Mouse (Mus musculus): ENCODE measurements around the gene Lmbrd1. TPM values are rescaled to one million over a fixed set of nuclear protein-coding genes. Genes with fewer than 3 reads are reported as not detected.

The Lmbrd1 gene
- polyA plus RNA-seq, 1 experiment from 2014 or later = 14.5 TPM

DNA sequence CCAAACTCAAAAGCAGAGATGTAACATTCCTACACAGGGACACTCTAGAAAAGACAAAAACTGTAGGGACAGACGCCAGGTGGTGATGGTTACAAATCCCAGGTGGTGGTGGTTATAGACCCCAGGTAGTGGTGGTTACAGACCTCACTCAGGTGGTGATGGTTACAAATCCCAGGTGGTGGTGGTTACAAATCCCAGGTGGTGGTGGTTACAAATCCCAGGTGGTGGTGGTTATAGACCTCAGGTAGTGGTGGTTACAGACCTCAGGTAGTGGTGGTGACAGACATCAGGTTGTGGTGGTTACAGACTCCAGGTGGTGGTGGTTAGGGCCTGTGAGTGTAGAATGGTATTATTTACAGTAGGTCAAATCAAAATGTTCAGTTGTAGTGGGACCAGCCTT, 5.5 kb downstream of the Lmbrd1 start:
- Histone ChIP-seq H3K27me3 (replicated peaks) (no peaks in the 10 kb centered on the region), H3K9ac (no peak overlapping the region), H3K36me3 (peaks cover 14% of the 10 kb centered on the region), H3K4me3 (no peak overlapping the region), H3K4me1 (peaks cover 7% of the 10 kb centered on the region), H3K9me3 (replicated peaks) (no peaks in the 10 kb centered on the region; the same call in 1 of the 2 replicates), H3K4me2 (no peak overlapping the region), H3K27ac (no peak overlapping the region)
- ATAC-seq = peak; percentile 87
- WGBS (ENCODE audit: insufficient replicate concordance) = 44% methylated on average over 1 of the region's 1 CpGs

GRCm38 (mm10) chr1:24685606-24686005, 7.2 kb downstream of the Lmbrd1 start:
- Histone ChIP-seq H3K36me3 (peaks cover 14% of the 10 kb centered on the region), H3K4me1 (no peaks in the 10 kb centered on the region), H3K9me3 (replicated peaks) (no peaks in the 10 kb centered on the region; the same call in 1 of the 2 replicates), H3K4me3 (no peak overlapping the region), H3K27me3 (replicated peaks) (no peaks in the 10 kb centered on the region), H3K9ac (no peak overlapping the region), H3K4me2 (no peak overlapping the region), H3K27ac (no peak overlapping the region)
- no peak for ATAC-seq
- 84% methylated on average over 7 of the region's 7 CpGs for WGBS (ENCODE audit: insufficient replicate concordance)

- H3K27ac ChIP-seq = no peak overlapping the region
- H3K36me3 ChIP-seq = peaks cover 14% of the 10 kb centered on the region
- H3K4me3 ChIP-seq = no peak overlapping the region
- no peaks in the 10 kb centered on the region for H3K4me1 ChIP-seq
- H3K9ac ChIP-seq = no peak overlapping the region
- no peak overlapping the region for H3K4me2 ChIP-seq
- H3K9me3 ChIP-seq (replicated peaks) = no peaks in the 10 kb centered on the region; the same call in 1 of the 2 replicates
- WGBS (ENCODE audit: insufficient replicate concordance) = 87% methylated on average over 4 of the region's 4 CpGs
- H3K27me3 ChIP-seq (replicated peaks) = no peaks in the 10 kb centered on the region
- no peak for ATAC-seq
Measured at GRCm38 (mm10) chr1:24686235-24687021, 8.0 kb downstream of the Lmbrd1 start.

GRCm38 (mm10) chr1:24697677-24698076, 19.2 kb downstream of the Lmbrd1 start:
- Histone ChIP-seq H3K4me2 (no peak overlapping the region), H3K9me3 (replicated peaks) (no peaks in the 10 kb centered on the region), H3K27ac (no peak overlapping the region), H3K9ac (no peak overlapping the region), H3K27me3 (replicated peaks) (no peaks in the 10 kb centered on the region), H3K4me1 (peaks cover 36% of the 10 kb centered on the region), H3K4me3 (no peak overlapping the region), H3K36me3 (peaks cover 5% of the 10 kb centered on the region; the same call in 1 of the 2 replicates)
- WGBS (ENCODE audit: insufficient replicate concordance) = 74% methylated on average over 3 of the region's 3 CpGs
- ATAC-seq = no peak

- WGBS (ENCODE audit: insufficient replicate concordance) = 70% methylated on average over 9 of the region's 9 CpGs
Measured at GRCm38 (mm10) chr1:24698146-24698880, 19.9 kb downstream of the Lmbrd1 start.

GRCm38 (mm10) chr1:24699320-24699719, 20.9 kb downstream of the Lmbrd1 start:
- no peaks in the 10 kb centered on the region for H3K36me3 ChIP-seq
- H3K27me3 ChIP-seq (replicated peaks) = no peaks in the 10 kb centered on the region
- H3K4me1 ChIP-seq = peaks cover 36% of the 10 kb centered on the region
- H3K9ac ChIP-seq = no peak overlapping the region
- ATAC-seq = peak; percentile 86
- H3K4me3 ChIP-seq = no peak overlapping the region
- 9% methylated on average over 9 of the region's 9 CpGs for WGBS (ENCODE audit: insufficient replicate concordance)
- no peak overlapping the region for H3K27ac ChIP-seq
- no peaks in the 10 kb centered on the region for H3K9me3 ChIP-seq (replicated peaks)
- H3K4me2 ChIP-seq = peak overlapping the region; percentile 43

More at GRCm38 (mm10) chr1:24698146-24698880, 19.9 kb downstream of the Lmbrd1 start:
- H3K27me3 ChIP-seq (replicated peaks) = no peaks in the 10 kb centered on the region
- no peaks in the 10 kb centered on the region for H3K9me3 ChIP-seq (replicated peaks)
- no peaks in the 10 kb centered on the region for H3K36me3 ChIP-seq
- H3K27ac ChIP-seq = no peak overlapping the region
- no peak for ATAC-seq
- peaks cover 36% of the 10 kb centered on the region for H3K4me1 ChIP-seq
- no peak overlapping the region for H3K9ac ChIP-seq
- no peak overlapping the region for H3K4me2 ChIP-seq
- no peak overlapping the region for H3K4me3 ChIP-seq

- no peaks in the 10 kb centered on the region for H3K9me3 ChIP-seq (replicated peaks)
- H3K9ac ChIP-seq = no peak overlapping the region
- H3K27ac ChIP-seq = no peak overlapping the region
- H3K4me2 ChIP-seq = no peak overlapping the region
- ATAC-seq = no peak
- H3K4me3 ChIP-seq = no peak overlapping the region
- H3K4me1 ChIP-seq = peaks cover 36% of the 10 kb centered on the region
- 53% methylated on average over 5 of the region's 5 CpGs for WGBS (ENCODE audit: insufficient replicate concordance)
- no peaks in the 10 kb centered on the region for H3K36me3 ChIP-seq
- no peaks in the 10 kb centered on the region for H3K27me3 ChIP-seq (replicated peaks)
Measured at GRCm38 (mm10) chr1:24700241-24700640, 21.8 kb downstream of the Lmbrd1 start.

DNA sequence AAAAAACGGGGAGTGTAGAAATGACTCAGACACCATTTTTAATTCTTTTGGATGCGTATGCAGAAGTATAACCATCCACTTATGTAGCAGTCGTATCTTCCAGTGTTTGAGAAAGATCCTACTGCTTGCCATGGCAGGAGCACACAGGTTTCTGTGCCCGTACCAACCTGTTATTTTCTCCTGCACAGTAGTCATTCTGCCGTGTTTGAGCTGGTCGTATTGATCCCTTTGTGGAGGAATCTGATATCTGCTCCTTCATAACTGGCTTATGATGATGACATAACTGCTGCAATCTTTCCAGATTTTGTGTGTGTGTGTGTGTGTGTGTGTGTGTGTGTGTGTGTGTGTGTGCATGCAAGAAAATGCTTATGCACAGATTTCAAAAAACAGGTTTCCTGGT, 25.4 kb downstream of the Lmbrd1 start:
- ATAC-seq = no peak
- H3K4me2 ChIP-seq = no peak overlapping the region
- WGBS (ENCODE audit: insufficient replicate concordance) = 62% methylated on average over 6 of the region's 6 CpGs
- H3K9ac ChIP-seq = no peak overlapping the region
- H3K27me3 ChIP-seq (replicated peaks) = no peaks in the 10 kb centered on the region
- H3K27ac ChIP-seq = no peak overlapping the region
- no peak overlapping the region for H3K4me3 ChIP-seq
- no peaks in the 10 kb centered on the region for H3K9me3 ChIP-seq (replicated peaks)
- peaks cover 28% of the 10 kb centered on the region for H3K4me1 ChIP-seq
- H3K36me3 ChIP-seq = peaks cover 17% of the 10 kb centered on the region; the same call in 1 of the 2 replicates

DNA sequence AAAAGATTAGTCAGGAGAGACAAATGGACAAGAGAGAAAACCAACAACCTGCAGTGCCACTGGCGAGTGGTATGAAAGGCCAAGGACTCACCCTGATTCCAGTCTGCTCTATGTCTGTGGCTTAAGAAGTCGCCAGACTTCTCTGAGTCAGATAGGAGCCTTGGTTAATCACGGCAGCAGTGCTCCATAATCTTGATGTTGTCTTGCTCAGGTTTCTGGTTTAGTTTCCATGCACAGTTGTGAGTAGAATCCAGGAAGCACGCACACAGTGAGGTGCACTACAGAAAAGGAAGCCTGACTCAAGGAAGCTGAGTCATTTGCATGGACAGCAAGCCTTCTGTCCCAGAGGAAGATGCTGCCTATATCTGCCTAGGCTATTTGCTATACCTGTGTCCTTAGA, 37.9 kb downstream of the Lmbrd1 start:
- Histone ChIP-seq H3K4me1 (no peaks in the 10 kb centered on the region), H3K9me3 (replicated peaks) (0 out of 2 replicates have a peak, but pooled peaks cover 3% of the 10 kb centered on the region), H3K9ac (no peak overlapping the region), H3K4me3 (no peak overlapping the region), H3K27me3 (replicated peaks) (no peaks in the 10 kb centered on the region), H3K36me3 (peaks cover 33% of the 10 kb centered on the region), H3K4me2 (no peak overlapping the region), H3K27ac (no peak overlapping the region)
- no peak for ATAC-seq
- 67% methylated on average over 4 of the region's 4 CpGs for WGBS (ENCODE audit: insufficient replicate concordance)

DNA sequence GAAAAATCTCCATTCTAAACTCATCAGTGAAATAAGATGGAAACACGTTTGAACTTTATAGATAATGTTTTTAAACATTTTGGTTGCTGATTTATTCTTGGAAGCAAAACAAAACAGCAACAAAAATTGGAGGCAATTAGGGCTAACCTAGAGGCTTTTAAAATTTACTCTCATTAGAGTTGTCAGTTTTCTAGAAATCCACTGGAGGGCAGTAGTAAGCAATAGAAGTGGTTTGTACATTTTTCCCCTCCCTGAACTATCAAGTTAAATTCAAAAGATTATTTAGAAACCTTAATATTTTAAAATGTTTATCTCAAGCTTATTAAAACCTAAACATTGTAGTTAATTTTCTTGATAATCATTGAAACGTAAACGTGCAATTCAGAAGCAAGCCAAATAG, 41.2 kb downstream of the Lmbrd1 start:
- H3K4me1 ChIP-seq = no peaks in the 10 kb centered on the region
- no peak overlapping the region for H3K4me3 ChIP-seq
- H3K9ac ChIP-seq = no peak overlapping the region
- H3K27ac ChIP-seq = no peak overlapping the region
- H3K27me3 ChIP-seq (replicated peaks) = no peaks in the 10 kb centered on the region
- WGBS (ENCODE audit: insufficient replicate concordance) = 52% methylated on average over 3 of the region's 3 CpGs
- ATAC-seq = no peak
- H3K36me3 ChIP-seq = peaks cover 33% of the 10 kb centered on the region
- H3K4me2 ChIP-seq = no peak overlapping the region
- 0 out of 2 replicates have a peak, but pooled peaks cover 3% of the 10 kb centered on the region for H3K9me3 ChIP-seq (replicated peaks)

DNA sequence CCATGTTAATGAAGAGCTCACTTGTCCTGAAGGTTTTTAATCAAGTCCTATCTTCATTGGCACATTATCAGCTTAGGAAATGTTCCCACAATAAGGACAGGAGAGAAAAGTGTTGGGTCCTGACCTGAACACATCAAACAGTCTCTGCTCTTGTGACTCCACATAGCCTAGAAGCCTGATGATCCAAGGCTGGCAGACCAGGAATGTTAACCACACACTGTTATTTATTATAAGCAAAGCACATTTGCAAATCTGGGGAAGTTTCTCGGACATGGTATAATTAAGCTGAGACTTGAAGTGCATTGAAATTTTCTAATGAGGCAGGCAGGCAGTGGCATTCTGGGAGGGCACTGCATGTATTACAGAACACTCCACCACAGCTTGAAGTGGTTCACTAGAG, 41.8 kb downstream of the Lmbrd1 start:
- no peak overlapping the region for H3K9ac ChIP-seq
- no peaks in the 10 kb centered on the region for H3K4me1 ChIP-seq
- H3K27ac ChIP-seq = no peak overlapping the region
- no peak overlapping the region for H3K4me2 ChIP-seq
- WGBS (ENCODE audit: insufficient replicate concordance) = 76% methylated on average over 1 of the region's 1 CpGs
- no peaks in the 10 kb centered on the region for H3K27me3 ChIP-seq (replicated peaks)
- H3K9me3 ChIP-seq (replicated peaks) = 0 out of 2 replicates have a peak, but pooled peaks cover 3% of the 10 kb centered on the region
- no peak overlapping the region for H3K4me3 ChIP-seq
- ATAC-seq = no peak
- peaks cover 27% of the 10 kb centered on the region for H3K36me3 ChIP-seq

- Histone ChIP-seq H3K4me2 (no peak overlapping the region), H3K27me3 (replicated peaks) (no peaks in the 10 kb centered on the region), H3K36me3 (peaks cover 41% of the 10 kb centered on the region), H3K9me3 (replicated peaks) (no peaks in the 10 kb centered on the region), H3K4me3 (no peak overlapping the region), H3K4me1 (no peaks in the 10 kb centered on the region), H3K9ac (no peak overlapping the region), H3K27ac (no peak overlapping the region)
- WGBS (ENCODE audit: insufficient replicate concordance) = 80% methylated on average over 11 of the region's 11 CpGs
- no peak for ATAC-seq
Measured at GRCm38 (mm10) chr1:24729784-24730183, 51.4 kb downstream of the Lmbrd1 start.
